Mouse (Mus musculus) spleen, adult 2 months (tissue): ENCODE results near the gene Gm20431. TPM values are rescaled to one million over a fixed set of nuclear protein-coding genes. Genes with fewer than 3 reads are reported as not detected.

ENCODE experiments used
- DNase-seq, 2 experiments: peaks; one replicate each; pipeline versions ENCODE4 v3.0.0 to v3.0.0-alpha.2; 2012 to 2021; ENCODE audit warnings: low spot score in 2 of 2, low read depth in 1 of 2
- H3K27ac ChIP-seq: fragments of 200-500 bp; 2 replicates; pipeline ENCODE4 v1.5.1; 2012; ENCODE audit warnings: low read length, inconsistent platforms; ENCODE audit not compliant: insufficient read depth
- H3K27me3 ChIP-seq: fragments of 200-500 bp; 2 replicates; pipeline ENCODE4 v1.6.1; 2012; ENCODE audit warnings: mild to moderate bottlenecking, moderate library complexity, low read length, inconsistent platforms; ENCODE audit not compliant: control insufficient read depth, insufficient read depth
- H3K36me3 ChIP-seq: fragments of 200-500 bp; 2 replicates; pipeline ENCODE4 v1.6.1; 2012; ENCODE audit warnings: mild to moderate bottlenecking, low read length, inconsistent platforms; ENCODE audit not compliant: control insufficient read depth, insufficient read depth
- H3K4me1 ChIP-seq: fragments of 200-500 bp; 2 replicates; pipeline ENCODE4 v1.6.1; 2011; ENCODE audit warnings: inconsistent platforms; ENCODE audit not compliant: control insufficient read depth, insufficient read depth, insufficient read length
- H3K4me3 ChIP-seq: fragments of 200-500 bp; 2 replicates; pipeline ENCODE4 v1.5.1; 2011; ENCODE audit warnings: mild to moderate bottlenecking, inconsistent platforms; ENCODE audit not compliant: insufficient read depth, insufficient read length; ENCODE audit errors: extremely low read depth
- CTCF ChIP-seq: fragments of 200-500 bp; IDR thresholded peaks from 2 replicates; pipeline ENCODE4 v1.5.1; 2011; ENCODE audit warnings: mild to moderate bottlenecking, inconsistent platforms; ENCODE audit not compliant: insufficient read depth, insufficient read length, insufficient replicate concordance; ENCODE audit errors: extremely low read depth
- POLR2A ChIP-seq: fragments of 200-500 bp; IDR thresholded peaks from 2 replicates; pipeline ENCODE4 v1.6.1; 2011; ENCODE audit warnings: low read depth, low read length, inconsistent platforms
- WGBS: fragments of 180-500 bp; shearing (Covaris S2); methylation state at CpG from one replicate; pipeline ENCODE4 v1.1.7; 2018; 5-methylcytosine and 5-hydroxymethylcytosine counted together
- polyA plus RNA-seq: library from polyadenylated mRNA; depleted of rRNA; stranded (reverse); fragments of >200 nt; gene quantifications from 2 replicates; pipeline ENCODE4 v1.2.3, GENCODE M21; 2012

Gm20431 gene
- polyA plus RNA-seq, 1 experiment = 13.2 TPM

GRCm38 (mm10) chr2:167686382-167687249 is 25.3 kb upstream of the Gm20431 start:
- WGBS = 53% methylated on average over 16 of the region's 16 CpGs
- Histone ChIP-seq H3K4me1 (peaks cover 3% of the 10 kb centered on the region; the same call in 1 of the 2 replicates), H3K36me3 (no peaks in the 10 kb centered on the region), H3K27ac (no peak overlapping the region), H3K4me3 (no peak overlapping the region), H3K27me3 (no peaks in the 10 kb centered on the region; the same call in 1 of the 2 replicates)
- DNase-seq = no peak
- no peak for TF ChIP-seq POLR2A
- no peak for TF ChIP-seq CTCF

GRCm38 (mm10) chr2:167685865-167686264 is 24.6 kb upstream of the Gm20431 start:
- DNase-seq = no peak
- Histone ChIP-seq H3K27ac (no peak overlapping the region), H3K4me3 (no peak overlapping the region), H3K27me3 (no peaks in the 10 kb centered on the region; the same call in 1 of the 2 replicates), H3K4me1 (peaks cover 3% of the 10 kb centered on the region; the same call in 1 of the 2 replicates), H3K36me3 (no peaks in the 10 kb centered on the region)
- TF ChIP-seq POLR2A (no peak), CTCF (no peak)
- WGBS = 89% methylated on average over 3 of the region's 3 CpGs

GRCm38 (mm10) chr2:167685137-167685536 is 23.8 kb upstream of the Gm20431 start:
- Histone ChIP-seq H3K4me1 (peaks cover 3% of the 10 kb centered on the region; the same call in 1 of the 2 replicates), H3K4me3 (no peak overlapping the region), H3K36me3 (no peaks in the 10 kb centered on the region), H3K27me3 (no peaks in the 10 kb centered on the region; the same call in 1 of the 2 replicates), H3K27ac (no peak overlapping the region)
- WGBS = 12% methylated on average over 8 of the region's 8 CpGs
- TF ChIP-seq POLR2A (no peak), CTCF (peak; percentile 100)
- peak; percentile 73 to 92 for DNase-seq

- DNase-seq = no peak
- Histone ChIP-seq H3K4me3 (no peak overlapping the region), H3K27me3 (no peaks in the 10 kb centered on the region), H3K27ac (no peak overlapping the region), H3K4me1 (no peaks in the 10 kb centered on the region; the same call in 1 of the 2 replicates), H3K36me3 (no peaks in the 10 kb centered on the region)
- TF ChIP-seq CTCF (no peak), POLR2A (no peak)
- WGBS = 90% methylated on average over 3 of the region's 3 CpGs
Observed at GRCm38 (mm10) chr2:167683721-167684120, 22.4 kb upstream of the Gm20431 start.

- Histone ChIP-seq H3K4me3 (no peak overlapping the region), H3K36me3 (no peaks in the 10 kb centered on the region), H3K27me3 (no peaks in the 10 kb centered on the region), H3K4me1 (no peaks in the 10 kb centered on the region; the same call in 1 of the 2 replicates), H3K27ac (no peak overlapping the region)
- no peak for TF ChIP-seq POLR2A
- TF ChIP-seq CTCF = peak; percentile 47; the same call in 1 of the 2 replicates
- peak; percentile 59 to 66 for DNase-seq
- 29% methylated on average over 5 of the region's 5 CpGs for WGBS
Observed at GRCm38 (mm10) chr2:167680657-167681056, 19.4 kb upstream of the Gm20431 start.

- under 1% methylated on average over 13 of the region's 13 CpGs for WGBS
- TF ChIP-seq CTCF (peak; percentile 96), POLR2A (no peak)
- H3K36me3 ChIP-seq = no peaks in the 10 kb centered on the region
- H3K27me3 ChIP-seq = no peaks in the 10 kb centered on the region
- H3K4me1 ChIP-seq = no peaks in the 10 kb centered on the region; the same call in 1 of the 2 replicates
- DNase-seq = peak; percentile 77 to 84
- no peak overlapping the region for H3K4me3 ChIP-seq
- H3K27ac ChIP-seq = no peak overlapping the region
Observed at GRCm38 (mm10) chr2:167679902-167680430, 18.7 kb upstream of the Gm20431 start.
